ENCODE assay signal across 11 mouse cellular contexts in genomic region chrX:164446106-164446551, GRCm38 (mm10). TPM values are rescaled to one million over a fixed set of nuclear protein-coding genes. Genes with fewer than 3 reads are reported as not detected.
DNase-seq lines count a peak whose midpoint lies in the region; ATAC-seq and TF ChIP-seq lines count a peak whose summit lies in the region.
"Had no signal": no experiment of that assay in that cellular context is flagged by ENCODE, and none has a peak within 500 bp of the region (broad histone marks: within the 10 kb centered on the region; RNA-seq: fewer than 3 reads in every experiment).

No protein-coding gene starts in this region.

- WGBS in kidney, adult 2 months, result 73% methylated on average over 10 of the region's 10 CpGs
- 66% methylated on average over 10 of the region's 10 CpGs for WGBS in kidney, embryonic 16.5 days
- 85% methylated on average over 10 of the region's 10 CpGs for WGBS in midbrain, embryonic 14.5 days

- DNase-seq in kidney, adult 2 months, result no peak
- no peak for DNase-seq in kidney, adult 9 months
- DNase-seq in A20 (ENCODE audit: low read depth, low spot score), result peak; percentile 7
- DNase-seq in T-cell, adult 2 months (ENCODE audit: low spot score), result peak; percentile 3
- no peak for DNase-seq in yolk sac, embryonic 10.5 days (ENCODE audit: low spot score)
- DNase-seq in midbrain, embryonic 14.5 days, result no peak

- TF ChIP-seq CTCF in kidney, adult 2 months (conservative IDR thresholded peaks at IDR 0.05; ENCODE audit: insufficient read depth, insufficient read length, low read depth, low read length), result 0 out of 2 replicates have a peak, but pooled peaks have one; percentile 7

- H3K4me3 ChIP-seq in kidney, adult 2 months (ENCODE audit: insufficient read depth, low read depth, low read length), result no peak overlapping the region
- H3K4me3 ChIP-seq in kidney, embryonic 16.5 days (ENCODE audit: low read length), result no peak overlapping the region
- H3K4me3 ChIP-seq in midbrain, embryonic 14.5 days (replicated peaks; ENCODE audit: low read depth, low read length), result no peak overlapping the region
- H3K4me3 ChIP-seq: midbrain, embryonic 15.5 days had no signal

- H3K27ac ChIP-seq in kidney, adult 2 months (ENCODE audit: insufficient read depth, low read depth, low read length), result no peak overlapping the region
- no peak overlapping the region for H3K27ac ChIP-seq in kidney, embryonic 16.5 days (ENCODE audit: low read length)
- H3K27ac ChIP-seq in midbrain, embryonic 14.5 days (replicated peaks; ENCODE audit: low read depth, low read length), result no peak overlapping the region
- H3K27ac ChIP-seq: midbrain, embryonic 15.5 days had no signal

- TF ChIP-seq POLR2A in kidney, adult 2 months (IDR thresholded peaks at IDR 0.05; ENCODE audit: low read depth, low read length), result no peak

- peak; percentile 62; the same call in 1 of the 2 replicates for ATAC-seq in megakaryocyte, adult 5-6 weeks (ENCODE audit: poor library complexity, severe bottlenecking)
- ATAC-seq in kidney, embryonic 16.5 days (ENCODE audit: low FRiP score, low TSS enrichment), result no peak
- no peak for ATAC-seq in midbrain, embryonic 14.5 days (ENCODE audit: low FRiP score, low TSS enrichment)
- ATAC-seq: midbrain, embryonic 15.5 days had no signal

- no peak overlapping the region for H3K4me2 ChIP-seq in kidney, embryonic 16.5 days (replicated peaks; ENCODE audit: low read depth, low read length)
- no peak overlapping the region for H3K4me2 ChIP-seq in midbrain, embryonic 14.5 days (ENCODE audit: low read length)
- H3K4me2 ChIP-seq: midbrain, embryonic 15.5 days had no signal

- H3K9me3 ChIP-seq in kidney, embryonic 16.5 days (ENCODE audit: low read length), result no peaks in the 10 kb centered on the region
- no peaks in the 10 kb centered on the region for H3K9me3 ChIP-seq in midbrain, embryonic 14.5 days (ENCODE audit: control insufficient read depth, low read length)
- H3K9me3 ChIP-seq: midbrain, embryonic 15.5 days had no signal

- no peaks in the 10 kb centered on the region for H3K27me3 ChIP-seq in kidney, adult 2 months (replicated peaks; ENCODE audit: control insufficient read depth, insufficient read depth, low read length)
- no peaks in the 10 kb centered on the region for H3K27me3 ChIP-seq in kidney, embryonic 16.5 days (ENCODE audit: insufficient read depth, low read length)
- no peaks in the 10 kb centered on the region for H3K27me3 ChIP-seq in midbrain, embryonic 14.5 days (ENCODE audit: control insufficient read depth, insufficient read depth, low read length)
- H3K27me3 ChIP-seq: midbrain, embryonic 15.5 days had no signal

- no peaks in the 10 kb centered on the region; the same call in 1 of the 2 replicates for H3K4me1 ChIP-seq in kidney, adult 2 months (ENCODE audit: control insufficient read depth, insufficient read depth, low read length)
- no peaks in the 10 kb centered on the region for H3K4me1 ChIP-seq in kidney, embryonic 16.5 days (ENCODE audit: insufficient read depth, low read length)
- H3K4me1 ChIP-seq in midbrain, embryonic 14.5 days (ENCODE audit: control insufficient read depth, insufficient read depth, low read length), result no peaks in the 10 kb centered on the region
- H3K4me1 ChIP-seq: midbrain, embryonic 15.5 days had no signal

- no peak overlapping the region for H3K9ac ChIP-seq in kidney, embryonic 16.5 days (replicated peaks; ENCODE audit: low read length)
- no peak overlapping the region for H3K9ac ChIP-seq in midbrain, embryonic 14.5 days (replicated peaks; ENCODE audit: low read length)
- H3K9ac ChIP-seq: midbrain, embryonic 15.5 days had no signal

- no peaks in the 10 kb centered on the region for H3K36me3 ChIP-seq in kidney, adult 2 months (ENCODE audit: control insufficient read depth, insufficient read depth, low read length)
- H3K36me3 ChIP-seq in kidney, embryonic 16.5 days (ENCODE audit: insufficient read depth, low read length), result no peaks in the 10 kb centered on the region
- H3K36me3 ChIP-seq in midbrain, embryonic 14.5 days (ENCODE audit: control insufficient read depth, insufficient read depth, low read length), result no peaks in the 10 kb centered on the region
- H3K36me3 ChIP-seq: midbrain, embryonic 15.5 days had no signal

RNA-seq across cellular contexts. Expression of gene Asb11, which starts 9.3 kb away (rescaled TPM):
- polyA plus RNA-seq in kidney, adult 2 months (2012; rRNA removed), result 0.87 and 1.9 TPM in 2 replicates
- not detected in 2 replicates for total RNA-seq in megakaryocyte, adult 5-6 weeks (2015)
- total RNA-seq in megakaryocyte, adult 5-6 weeks (2017), result not detected in 2 replicates
- polyA plus RNA-seq in kidney, embryonic 16.5 days (2015; fragmentation: Nextera tagmentation; extraction: Ambion mirVana), result 0.14 and 0.26 TPM in 2 replicates
- not detected in 2 replicates for polyA plus RNA-seq in midbrain, embryonic 14.5 days (2014; fragmentation: Nextera tagmentation; extraction: Ambion mirVana)
- polyA plus RNA-seq: midbrain, embryonic 15.5 days had no signal

RNA-seq across cellular contexts. Expression of gene Piga, which starts 26.5 kb away (rescaled TPM):
- 3.2 and 3.8 TPM in 2 replicates for polyA plus RNA-seq in kidney, adult 2 months (2012; rRNA removed)
- 6.6 and 7.2 TPM in 2 replicates for total RNA-seq in megakaryocyte, adult 5-6 weeks (2015)
- total RNA-seq in megakaryocyte, adult 5-6 weeks (2017), result 9.4 and 9.9 TPM in 2 replicates
- polyA plus RNA-seq in kidney, embryonic 16.5 days (2015; fragmentation: Nextera tagmentation; extraction: Ambion mirVana), result 13.6 and 14.7 TPM in 2 replicates
- 3.6 and 5.9 TPM in 2 replicates for polyA plus RNA-seq in midbrain, embryonic 14.5 days (2014; fragmentation: Nextera tagmentation; extraction: Ambion mirVana)

RNA-seq across cellular contexts. Expression of gene Asb9, which starts 60.0 kb away (rescaled TPM):
- 54.9 and 57.8 TPM in 2 replicates for polyA plus RNA-seq in kidney, adult 2 months (2012; rRNA removed)
- not detected in 2 replicates for total RNA-seq in megakaryocyte, adult 5-6 weeks (2015)
- not detected in 2 replicates for total RNA-seq in megakaryocyte, adult 5-6 weeks (2017)
- polyA plus RNA-seq in kidney, embryonic 16.5 days (2015; fragmentation: Nextera tagmentation; extraction: Ambion mirVana), result 22.1 and 22.6 TPM in 2 replicates
- polyA plus RNA-seq in midbrain, embryonic 14.5 days (2014; fragmentation: Nextera tagmentation; extraction: Ambion mirVana), result not detected in 2 replicates
- total RNA-seq: left cerebral cortex, postnatal 36 days had no signal
- polyA plus RNA-seq: intestine, embryonic 14.5 days; midbrain, embryonic 15.5 days had no signal

Comparison
In these comparisons a context has a peak if more than half of its experiments do, and no peak if none do; other contexts are left out.
1. DNase-seq: peak in A20 (single experiment) and T-cell, adult 2 months (single experiment); none in kidney, adult 2 months (single experiment), kidney, adult 9 months (single experiment), yolk sac, embryonic 10.5 days (single experiment) and midbrain, embryonic 14.5 days (single experiment).
2. RNA of gene Asb9, which starts 60.0 kb away (polyA plus RNA-seq): 54.9 to 57.8 TPM in kidney, adult 2 months and 22.1 to 22.6 TPM in kidney, embryonic 16.5 days; not detected in midbrain, embryonic 14.5 days; every median in the first group is over 10 times any median in the second.